Mouse (Mus musculus): ENCODE results near the gene Parp12. TPM values are rescaled to one million over a fixed set of nuclear protein-coding genes. Genes with fewer than 3 reads are reported as not detected.

The Parp12 gene
- polyA plus RNA-seq (2017; shearing (Covaris generic)) = 12.2 TPM

GRCm38 (mm10) chr6:39117584-39118455, at the start of gene Parp12:
Gene Parp12 (minus strand): TSS chr6:39118349.

Other genes starting within 250 kb of the Parp12 start
- gene Tbxas1, start 242.9 kb downstream of the Parp12 start, polyA plus RNA-seq (2017; shearing (Covaris generic)) = not detected
- gene Hipk2, start 242.2 kb downstream of the Parp12 start, polyA plus RNA-seq (2017; shearing (Covaris generic)) = 35.6 TPM
- 67.2 TPM for gene Kdm7a, start 88.4 kb upstream of the Parp12 start, polyA plus RNA-seq (2017; shearing (Covaris generic))

Measured in effector memory CD4-positive, alpha-beta T cell, adult 5 months (primary cell).